Mouse (Mus musculus) G1E (cell line): ENCODE measurements around the gene Olfr560. TPM values are rescaled to one million over a fixed set of nuclear protein-coding genes. Genes with fewer than 3 reads are reported as not detected.

Source experiments
- ATAC-seq: 2 replicates; pipeline ENCODE4 v1.8.0; 2016; ENCODE audit warnings: mild to moderate bottlenecking; ENCODE audit not compliant: insufficient number of reproducible peaks, poor library complexity, low FRiP score, severe bottlenecking; ENCODE audit errors: extremely low read depth
- DNase-seq: peaks from one replicate; pipeline ENCODE4 v3.0.0; 2012; ENCODE audit warnings: low spot score
- H3K27me3 ChIP-seq: 2 replicates; pipeline ENCODE4 v1.6.1; 2012; ENCODE audit warnings: mild to moderate bottlenecking, low read length, inconsistent platforms; ENCODE audit not compliant: insufficient read depth
- H3K36me3 ChIP-seq: replicated peaks from 2 replicates; pipeline ENCODE3; 2012; ENCODE audit warnings: mild to moderate bottlenecking, inconsistent platforms
- H3K4me1 ChIP-seq: 2 replicates; pipeline ENCODE4 v1.6.1; 2012; ENCODE audit warnings: low read depth, low read length, inconsistent platforms, mixed read lengths; ENCODE audit not compliant: insufficient read depth
- H3K4me3 ChIP-seq: 2 replicates; pipeline ENCODE4 v1.5.1; 2012; ENCODE audit warnings: low read depth, mild to moderate bottlenecking, inconsistent platforms, low read length, moderate library complexity, mixed read lengths
- H3K9me3 ChIP-seq: replicated peaks from 2 replicates; pipeline ENCODE4 v1.6.1; 2012; ENCODE audit warnings: inconsistent platforms
- CTCF ChIP-seq: IDR thresholded peaks from 2 replicates; pipeline ENCODE4 v1.5.1; 2012; ENCODE audit warnings: low read depth, low read length, inconsistent platforms, mixed read lengths
- GATA1 ChIP-seq: IDR thresholded peaks from 2 replicates; pipeline ENCODE4 v1.6.1; 2012; ENCODE audit warnings: borderline replicate concordance, low read length, inconsistent platforms, mixed read lengths
- GATA2 ChIP-seq: IDR thresholded peaks from 2 replicates; pipeline ENCODE4 v1.6.1; 2012; ENCODE audit warnings: low read depth, low read length, inconsistent platforms, borderline replicate concordance
- POLR2AphosphoS5 ChIP-seq: IDR thresholded peaks from 2 replicates; pipeline ENCODE4 v1.6.1; 2012; ENCODE audit warnings: low read depth, low read length, inconsistent platforms; ENCODE audit not compliant: insufficient replicate concordance
- TAL1 ChIP-seq: conservative IDR thresholded peaks from 2 replicates; pipeline ENCODE4 v1.6.1; 2012; ENCODE audit warnings: low read depth, low read length, inconsistent platforms, mixed read lengths
- polyA plus RNA-seq: library from polyadenylated mRNA; stranded (reverse); fragments of >175 nt; gene quantifications from 2 replicates; pipeline ENCODE4 v1.2.3, GENCODE M21; 2012
- total RNA-seq, 2 experiments: library from RNA; stranded (forward) in 1 of 2; stranded (reverse) in 1 of 2; fragments of 200-1000 nt in 1 of 2; fragments of >200 nt in 1 of 2; fragmentation: Nextera tagmentation in 1 of 2; gene quantifications; 2 replicates each; pipeline ENCODE4 v1.2.3; 2014 to 2017

The Olfr560 gene
- total and polyA plus RNA-seq, 3 experiments = 0.38 TPM; not detected in 2

DNA sequence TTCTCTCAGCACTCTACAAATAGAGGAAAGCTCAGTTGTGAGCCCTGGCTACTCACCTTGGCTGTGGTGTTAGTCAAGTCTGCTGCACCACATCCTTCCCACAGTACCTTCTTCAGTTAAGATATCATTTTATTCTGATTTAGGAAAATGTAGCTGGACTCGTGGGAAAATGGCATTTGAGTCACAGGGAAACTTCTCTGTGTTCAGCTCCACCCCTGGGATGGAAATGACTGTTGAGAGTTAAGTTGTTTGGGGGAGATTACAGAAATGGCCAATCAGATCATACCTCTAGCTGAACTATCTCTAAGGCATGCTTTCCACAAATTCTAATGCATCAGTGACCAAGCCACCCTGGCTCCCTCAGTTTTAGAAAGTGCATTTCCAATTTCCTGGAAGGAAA, 40.2 kb downstream of the Olfr560 start, which contains the start of gene Olfr33:
Olfr33 (minus strand) TSS at position 101 of the 400 bp plus-strand sequence.
- TF ChIP-seq GATA2 (no peak), CTCF (no peak), TAL1 (no peak), POLR2AphosphoS5 (no peak), GATA1 (no peak)
- ATAC-seq (no peak), DNase-seq (no peak)
- H3K9me3 ChIP-seq = no peaks in the 10 kb centered on the region
- no peaks in the 10 kb centered on the region for H3K27me3 ChIP-seq
- no peaks in the 10 kb centered on the region for H3K36me3 ChIP-seq
- H3K4me3 ChIP-seq = no peak within 1 kb of the TSS
- no peaks in the 10 kb centered on the region for H3K4me1 ChIP-seq

DNA sequence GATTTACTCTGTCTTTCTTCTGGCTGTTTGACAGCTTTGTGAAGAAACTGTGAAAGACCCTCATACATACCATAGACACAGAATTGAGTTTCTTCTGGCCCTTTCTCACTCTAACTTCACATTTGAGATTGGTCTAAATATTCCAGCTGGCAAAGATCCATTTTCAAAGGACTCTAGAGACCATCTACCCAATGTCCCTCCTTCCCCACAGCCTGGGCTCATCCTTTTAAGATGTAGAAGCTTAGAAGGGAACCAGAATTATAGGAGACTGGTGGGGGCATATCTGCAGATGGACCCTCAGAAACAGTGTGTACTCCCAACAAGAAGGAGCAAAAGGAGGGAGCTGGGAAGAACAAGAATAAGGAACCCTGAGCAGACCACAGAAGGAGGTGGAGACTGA, 57.3 kb downstream of the Olfr560 start, which contains the start of gene Olfr558:
Olfr558 (plus strand) TSS at position 301 of the 400 bp plus-strand sequence.
- DNase-seq (no peak), ATAC-seq (no peak)
- Histone ChIP-seq H3K27me3 (peaks cover 27% of the 10 kb centered on the region), H3K4me1 (no peaks in the 10 kb centered on the region), H3K9me3 (no peaks in the 10 kb centered on the region), H3K4me3 (no peak within 1 kb of the TSS), H3K36me3 (no peaks in the 10 kb centered on the region)
- TF ChIP-seq GATA2 (no peak), POLR2AphosphoS5 (no peak), GATA1 (no peak), TAL1 (no peak), CTCF (no peak)

Other genes starting within 250 kb of the Olfr560 start
Only the 20 nearest of the 31 such genes appear.
- not detected in 2 replicates for gene Olfr551, start 167.5 kb downstream of the Olfr560 start, total RNA-seq (2014; fragmentation: Nextera tagmentation)
- gene Olfr551, start 167.5 kb downstream of the Olfr560 start, total RNA-seq (2017) = 0.23 and 0.27 TPM in 2 replicates
- not detected in 2 replicates for gene Olfr551, start 167.5 kb downstream of the Olfr560 start, polyA plus RNA-seq
- not detected in 2 replicates for gene Olfr552, start 161.6 kb downstream of the Olfr560 start, total RNA-seq (2014; fragmentation: Nextera tagmentation)
- gene Olfr552, start 161.6 kb downstream of the Olfr560 start, total RNA-seq (2017) = 0.05 and 0.17 TPM in 2 replicates
- gene Olfr552, start 161.6 kb downstream of the Olfr560 start, polyA plus RNA-seq = not detected in 2 replicates
- not detected in 2 replicates for gene Olfr553, start 141.1 kb downstream of the Olfr560 start, total RNA-seq (2014; fragmentation: Nextera tagmentation)
- 0.12 and 0.22 TPM in 2 replicates for gene Olfr553, start 141.1 kb downstream of the Olfr560 start, total RNA-seq (2017)
- not detected in 2 replicates for gene Olfr553, start 141.1 kb downstream of the Olfr560 start, polyA plus RNA-seq
- not detected in 2 replicates for gene Olfr554, start 120.9 kb downstream of the Olfr560 start, total RNA-seq (2014; fragmentation: Nextera tagmentation)
- gene Olfr554, start 120.9 kb downstream of the Olfr560 start, total RNA-seq (2017) = 0.06 and 0.16 TPM in 2 replicates
- gene Olfr554, start 120.9 kb downstream of the Olfr560 start, polyA plus RNA-seq = not detected in 2 replicates
- not detected in 2 replicates for gene Olfr555, start 100.5 kb downstream of the Olfr560 start, total RNA-seq (2014; fragmentation: Nextera tagmentation)
- gene Olfr555, start 100.5 kb downstream of the Olfr560 start, total RNA-seq (2017) = 0.17 and 0.22 TPM in 2 replicates
- not detected in 2 replicates for gene Olfr555, start 100.5 kb downstream of the Olfr560 start, polyA plus RNA-seq
- gene Olfr556, start 94.5 kb downstream of the Olfr560 start, total RNA-seq (2014; fragmentation: Nextera tagmentation) = not detected in 2 replicates
- gene Olfr556, start 94.5 kb downstream of the Olfr560 start, total RNA-seq (2017) = 0.23 and 0.27 TPM in 2 replicates
- not detected in 2 replicates for gene Olfr556, start 94.5 kb downstream of the Olfr560 start, polyA plus RNA-seq
- gene Trim68, start 72.0 kb downstream of the Olfr560 start, total RNA-seq (2014; fragmentation: Nextera tagmentation) = 12.9 and 19.6 TPM in 2 replicates
- gene Trim68, start 72.0 kb downstream of the Olfr560 start, total RNA-seq (2017) = 9.6 and 9.9 TPM in 2 replicates
- gene Trim68, start 72.0 kb downstream of the Olfr560 start, polyA plus RNA-seq = 2.0 and 2.3 TPM in 2 replicates
- not detected in 2 replicates for gene Olfr557, start 63.5 kb downstream of the Olfr560 start, total RNA-seq (2014; fragmentation: Nextera tagmentation)
- gene Olfr557, start 63.5 kb downstream of the Olfr560 start, total RNA-seq (2017) = 0.06 TPM in 1 of 2 replicates, not detected in the other
- gene Olfr557, start 63.5 kb downstream of the Olfr560 start, polyA plus RNA-seq = not detected in 2 replicates
- gene Olfr558, start 57.2 kb downstream of the Olfr560 start, total RNA-seq (2014; fragmentation: Nextera tagmentation) = not detected in 2 replicates
- 0.11 and 0.17 TPM in 2 replicates for gene Olfr558, start 57.2 kb downstream of the Olfr560 start, total RNA-seq (2017)
- gene Olfr558, start 57.2 kb downstream of the Olfr560 start, polyA plus RNA-seq = not detected in 2 replicates
- not detected in 2 replicates for gene Olfr33, start 40.3 kb downstream of the Olfr560 start, total RNA-seq (2014; fragmentation: Nextera tagmentation)
- not detected in 2 replicates for gene Olfr33, start 40.3 kb downstream of the Olfr560 start, total RNA-seq (2017)
- not detected in 2 replicates for gene Olfr33, start 40.3 kb downstream of the Olfr560 start, polyA plus RNA-seq
- not detected in 2 replicates for gene Olfr559, start 31.9 kb downstream of the Olfr560 start, total RNA-seq (2014; fragmentation: Nextera tagmentation)
- not detected in 2 replicates for gene Olfr559, start 31.9 kb downstream of the Olfr560 start, total RNA-seq (2017)
- gene Olfr559, start 31.9 kb downstream of the Olfr560 start, polyA plus RNA-seq = not detected in 2 replicates
- gene Olfr78, start 105 bp upstream of the Olfr560 start, total RNA-seq (2014; fragmentation: Nextera tagmentation) = not detected in 2 replicates
- gene Olfr78, start 105 bp upstream of the Olfr560 start, total RNA-seq (2017) = 0.11 and 0.23 TPM in 2 replicates
- gene Olfr78, start 105 bp upstream of the Olfr560 start, polyA plus RNA-seq = not detected in 2 replicates
- not detected in 2 replicates for gene Olfr561, start 11.9 kb upstream of the Olfr560 start, total RNA-seq (2014; fragmentation: Nextera tagmentation)
- 0.22 TPM in 1 of 2 replicates, not detected in the other for gene Olfr561, start 11.9 kb upstream of the Olfr560 start, total RNA-seq (2017)
- gene Olfr561, start 11.9 kb upstream of the Olfr560 start, polyA plus RNA-seq = not detected in 2 replicates
- not detected in 2 replicates for gene Olfr564, start 44.1 kb upstream of the Olfr560 start, total RNA-seq (2014; fragmentation: Nextera tagmentation)
- gene Olfr564, start 44.1 kb upstream of the Olfr560 start, total RNA-seq (2017) = not detected in 2 replicates
- not detected in 2 replicates for gene Olfr564, start 44.1 kb upstream of the Olfr560 start, polyA plus RNA-seq
- gene Olfr566, start 99.4 kb upstream of the Olfr560 start, total RNA-seq (2014; fragmentation: Nextera tagmentation) = not detected in 2 replicates
- 0.06 and 0.16 TPM in 2 replicates for gene Olfr566, start 99.4 kb upstream of the Olfr560 start, total RNA-seq (2017)
- not detected in 2 replicates for gene Olfr566, start 99.4 kb upstream of the Olfr560 start, polyA plus RNA-seq
- gene Olfr568, start 117.8 kb upstream of the Olfr560 start, total RNA-seq (2014; fragmentation: Nextera tagmentation) = not detected in 2 replicates
- gene Olfr568, start 117.8 kb upstream of the Olfr560 start, total RNA-seq (2017) = not detected in 2 replicates
- gene Olfr568, start 117.8 kb upstream of the Olfr560 start, polyA plus RNA-seq = not detected in 2 replicates
- not detected in 2 replicates for gene Olfr569, start 131.5 kb upstream of the Olfr560 start, total RNA-seq (2014; fragmentation: Nextera tagmentation)
- gene Olfr569, start 131.5 kb upstream of the Olfr560 start, total RNA-seq (2017) = 0.06 and 0.16 TPM in 2 replicates
- gene Olfr569, start 131.5 kb upstream of the Olfr560 start, polyA plus RNA-seq = not detected in 2 replicates
- gene Olfr570, start 135.2 kb upstream of the Olfr560 start, total RNA-seq (2014; fragmentation: Nextera tagmentation) = not detected in 2 replicates
- not detected in 2 replicates for gene Olfr570, start 135.2 kb upstream of the Olfr560 start, total RNA-seq (2017)
- not detected in 2 replicates for gene Olfr570, start 135.2 kb upstream of the Olfr560 start, polyA plus RNA-seq
- 0.15 TPM in 1 of 2 replicates, not detected in the other for gene Olfr571, start 158.2 kb upstream of the Olfr560 start, total RNA-seq (2014; fragmentation: Nextera tagmentation)
- gene Olfr571, start 158.2 kb upstream of the Olfr560 start, total RNA-seq (2017) = 0.11 and 0.12 TPM in 2 replicates
- not detected in 2 replicates for gene Olfr571, start 158.2 kb upstream of the Olfr560 start, polyA plus RNA-seq
- not detected in 2 replicates for gene Olfr572, start 165.0 kb upstream of the Olfr560 start, total RNA-seq (2014; fragmentation: Nextera tagmentation)
- gene Olfr572, start 165.0 kb upstream of the Olfr560 start, total RNA-seq (2017) = 0.22 TPM in 1 of 2 replicates, not detected in the other
- gene Olfr572, start 165.0 kb upstream of the Olfr560 start, polyA plus RNA-seq = not detected in 2 replicates